Mouse (Mus musculus) kidney, adult 2 months (tissue): ENCODE data around the gene Gm813.

ENCODE experiments used
- CTCF ChIP-seq: fragments of 200-500 bp; conservative IDR thresholded peaks from 2 replicates; pipeline ENCODE4 v1.5.1; 2011; ENCODE audit warnings: low read depth, mild to moderate bottlenecking, control low read depth, low read length, moderate library complexity, mixed read lengths; ENCODE audit not compliant: insufficient read depth, insufficient read length
- POLR2A ChIP-seq: fragments of 200-500 bp; IDR thresholded peaks from one replicate; pipeline ENCODE4 v1.6.1; 2011; ENCODE audit warnings: low read depth, low read length, control low read depth

GRCm38 (mm10) chr16:58635866-58636265 lies 19.1 kb upstream of the Gm813 start:
- no peak for TF ChIP-seq POLR2A
- TF ChIP-seq CTCF = no peak
